Mouse (Mus musculus) lung, embryonic 14.5 days (tissue): ENCODE data around the gene Arhgap29. TPM values are rescaled to one million over a fixed set of nuclear protein-coding genes. Genes with fewer than 3 reads are reported as not detected.
A peak's percentile ranks its signal among the peaks of the same experiment; 100 is the strongest.

Experiments
- ATAC-seq: fragments of 200-750 bp; cut with Nextera tagmentation; 2 replicates; pipeline ENCODE4 v1.8.0; 2017; ENCODE audit warnings: mild to moderate bottlenecking, moderate TSS enrichment, moderate library complexity; ENCODE audit not compliant: insufficient read depth
- DNase-seq: peaks from one replicate; pipeline ENCODE4 v3.0.0-alpha.2; 2015
- H3K27ac ChIP-seq: fragments of 300-500 bp; sonication (generic); 2 replicates; pipeline ENCODE4 v1.5.1; 2014; ENCODE audit warnings: low read depth, mild to moderate bottlenecking, moderate library complexity
- H3K27me3 ChIP-seq: fragments of 300-500 bp; sonication (generic); 2 replicates; pipeline ENCODE4 v1.6.1; 2014; ENCODE audit warnings: low read length, control low read depth; ENCODE audit not compliant: insufficient read depth
- H3K36me3 ChIP-seq: fragments of 300-500 bp; sonication (generic); 2 replicates; pipeline ENCODE4 v1.6.1; 2014; ENCODE audit warnings: control low read depth; ENCODE audit not compliant: insufficient read depth
- H3K4me1 ChIP-seq: fragments of 300-500 bp; sonication (generic); 2 replicates; pipeline ENCODE4 v1.6.1; 2014; ENCODE audit warnings: antibody characterized with exemption, control low read depth; ENCODE audit not compliant: insufficient read depth
- H3K4me2 ChIP-seq: fragments of 300-500 bp; sonication (generic); 2 replicates; pipeline ENCODE4 v1.6.1; 2014; ENCODE audit warnings: mild to moderate bottlenecking
- H3K4me3 ChIP-seq: fragments of 300-500 bp; sonication (generic); 2 replicates; pipeline ENCODE4 v1.5.1; 2014; ENCODE audit warnings: low read depth, low read length
- H3K9ac ChIP-seq: fragments of 300-500 bp; sonication (generic); 2 replicates; pipeline ENCODE4 v1.6.1; 2014
- H3K9me3 ChIP-seq: fragments of 300-500 bp; sonication (generic); 2 replicates; pipeline ENCODE4 v1.6.1; 2016; ENCODE audit warnings: low read depth, low read length, control low read depth
- CTCF ChIP-seq: IDR thresholded peaks from 2 replicates; pipeline ENCODE4 v1.5.1; 2016; ENCODE audit warnings: antibody characterized with exemption, low read depth
- WGBS: fragments of 180-500 bp; shearing (Covaris S2); extraction: QIAGEN DNeasy Blood & Tissue Kit; methylation state at CpG from one replicate; pipeline ENCODE4 v1.1.7; 2014; 5-methylcytosine and 5-hydroxymethylcytosine counted together
- polyA plus RNA-seq: library from polyadenylated mRNA; unstranded; fragments of >200 nt; fragmentation: Nextera tagmentation; extraction: Ambion mirVana; gene quantifications from 2 replicates; pipeline ENCODE4 v1.2.1, GENCODE M21; 2014

Arhgap29 gene
- polyA plus RNA-seq, result 66.2 and 71.3 TPM in 2 replicates

- H3K27ac ChIP-seq, result peak within 1 kb of the TSS; percentile 60
These were observed at the start of gene Arhgap29 for GRCm38 (mm10) chr3:121952041-121952591. TSS of gene Arhgap29 (plus strand) at chr3:121952541.

GRCm38 (mm10) chr3:121902729-121903128, 49.6 kb upstream of the Arhgap29 start:
- DNase-seq, result no peak
- ATAC-seq, result no peak
- no peak overlapping the region for H3K27ac ChIP-seq

More at GRCm38 (mm10) chr3:121952041-121952591, at the start of gene Arhgap29:
- peak within 1 kb of the TSS; percentile 77 for H3K9ac ChIP-seq
- no peak for TF ChIP-seq CTCF
- ATAC-seq (no peak), DNase-seq (no peak)
- H3K4me1 ChIP-seq, result peaks cover 4% of the 10 kb centered on the region; the same call in 1 of the 2 replicates
- peak within 1 kb of the TSS; percentile 78 for H3K4me3 ChIP-seq
- peak within 1 kb of the TSS; percentile 84 for H3K4me2 ChIP-seq
- no peaks in the 10 kb centered on the region for H3K9me3 ChIP-seq
- H3K27me3 ChIP-seq, result no peaks in the 10 kb centered on the region
- no peaks in the 10 kb centered on the region for H3K36me3 ChIP-seq
- 90% methylated on average over 8 of the region's 8 CpGs for WGBS

GRCm38 (mm10) chr3:121903286-121903685, 49.1 kb upstream of the Arhgap29 start:
- no peak overlapping the region for H3K9ac ChIP-seq
- no peak overlapping the region for H3K27ac ChIP-seq
- no peak for TF ChIP-seq CTCF
- no peak for ATAC-seq
- no peak overlapping the region for H3K4me3 ChIP-seq
- H3K4me2 ChIP-seq, result no peak overlapping the region
- 53% methylated on average over 4 of the region's 4 CpGs for WGBS
- H3K27me3 ChIP-seq, result no peaks in the 10 kb centered on the region
- no peak for DNase-seq
- no peaks in the 10 kb centered on the region for H3K9me3 ChIP-seq
- H3K36me3 ChIP-seq, result no peaks in the 10 kb centered on the region
- peaks cover 16% of the 10 kb centered on the region; the same call in 1 of the 2 replicates for H3K4me1 ChIP-seq

More at GRCm38 (mm10) chr3:121902729-121903128, 49.6 kb upstream of the Arhgap29 start:
- 68% methylated on average over 5 of the region's 5 CpGs for WGBS
- H3K27me3 ChIP-seq, result no peaks in the 10 kb centered on the region
- no peak overlapping the region for H3K4me2 ChIP-seq
- no peak for TF ChIP-seq CTCF
- no peaks in the 10 kb centered on the region for H3K36me3 ChIP-seq
- H3K4me1 ChIP-seq, result peaks cover 16% of the 10 kb centered on the region; the same call in 1 of the 2 replicates
- H3K4me3 ChIP-seq, result no peak overlapping the region
- no peaks in the 10 kb centered on the region for H3K9me3 ChIP-seq
- H3K9ac ChIP-seq, result no peak overlapping the region

GRCm38 (mm10) chr3:121903695-121904094, 48.6 kb upstream of the Arhgap29 start:
- Histone ChIP-seq H3K9me3 (no peaks in the 10 kb centered on the region), H3K4me3 (no peak overlapping the region), H3K4me2 (no peak overlapping the region), H3K36me3 (no peaks in the 10 kb centered on the region), H3K27ac (no peak overlapping the region), H3K9ac (no peak overlapping the region), H3K27me3 (no peaks in the 10 kb centered on the region), H3K4me1 (peaks cover 16% of the 10 kb centered on the region; the same call in 1 of the 2 replicates)
- no peak for TF ChIP-seq CTCF
- ATAC-seq, result no peak
- DNase-seq, result peak; percentile 24
- WGBS, result 62% methylated on average over 8 of the region's 8 CpGs

GRCm38 (mm10) chr3:121904476-121904875, 47.9 kb upstream of the Arhgap29 start:
- WGBS, result 90% methylated on average over 2 of the region's 2 CpGs
- ATAC-seq, result no peak
- Histone ChIP-seq H3K9ac (no peak overlapping the region), H3K4me1 (peaks cover 16% of the 10 kb centered on the region; the same call in 1 of the 2 replicates), H3K36me3 (no peaks in the 10 kb centered on the region), H3K9me3 (no peaks in the 10 kb centered on the region), H3K4me3 (no peak overlapping the region), H3K27me3 (no peaks in the 10 kb centered on the region), H3K4me2 (no peak overlapping the region), H3K27ac (no peak overlapping the region)
- TF ChIP-seq CTCF, result no peak
- no peak for DNase-seq

- WGBS, result 6% methylated on average over 8 of the region's 8 CpGs
- Histone ChIP-seq H3K4me3 (no peak overlapping the region), H3K27ac (no peak overlapping the region), H3K9me3 (no peaks in the 10 kb centered on the region), H3K9ac (no peak overlapping the region), H3K4me1 (peaks cover 12% of the 10 kb centered on the region; the same call in 1 of the 2 replicates), H3K27me3 (no peaks in the 10 kb centered on the region), H3K36me3 (no peaks in the 10 kb centered on the region), H3K4me2 (no peak overlapping the region)
- ATAC-seq (no peak), DNase-seq (peak; percentile 53)
- TF ChIP-seq CTCF, result no peak
These were observed 45.7 kb upstream of the Arhgap29 start for GRCm38 (mm10) chr3:121906623-121907022.

- WGBS, result 50% methylated on average over 3 of the region's 3 CpGs
- Histone ChIP-seq H3K4me1 (0 out of 2 replicates have a peak, but pooled peaks cover 3% of the 10 kb centered on the region), H3K9me3 (no peaks in the 10 kb centered on the region), H3K9ac (no peak overlapping the region), H3K36me3 (no peaks in the 10 kb centered on the region), H3K27ac (no peak overlapping the region), H3K27me3 (no peaks in the 10 kb centered on the region), H3K4me2 (no peak overlapping the region), H3K4me3 (no peak overlapping the region)
- no peak for ATAC-seq
- TF ChIP-seq CTCF, result no peak
- DNase-seq, result no peak
These were observed 43.2 kb upstream of the Arhgap29 start for GRCm38 (mm10) chr3:121909155-121909554.
